Mouse (Mus musculus): ENCODE measurements at regions not wholly inside any gene's neighbourhood (a gene's known extent, or its start where the extent isn't known, plus 50 kb on each side); places are given as distances from the start of the nearest gene placed in this dataset.

- no peak for DNase-seq (ENCODE audit: low spot score in 2 of 2)
These were observed 167.5 kb upstream of the Fam83b start for GRCm38 (mm10) chr9:76734387-76734786.

GRCm38 (mm10) chr9:76733812-76734211 is 166.9 kb upstream of the Fam83b start:
- DNase-seq (ENCODE audit: low spot score in 2 of 2) = no peak

DNA sequence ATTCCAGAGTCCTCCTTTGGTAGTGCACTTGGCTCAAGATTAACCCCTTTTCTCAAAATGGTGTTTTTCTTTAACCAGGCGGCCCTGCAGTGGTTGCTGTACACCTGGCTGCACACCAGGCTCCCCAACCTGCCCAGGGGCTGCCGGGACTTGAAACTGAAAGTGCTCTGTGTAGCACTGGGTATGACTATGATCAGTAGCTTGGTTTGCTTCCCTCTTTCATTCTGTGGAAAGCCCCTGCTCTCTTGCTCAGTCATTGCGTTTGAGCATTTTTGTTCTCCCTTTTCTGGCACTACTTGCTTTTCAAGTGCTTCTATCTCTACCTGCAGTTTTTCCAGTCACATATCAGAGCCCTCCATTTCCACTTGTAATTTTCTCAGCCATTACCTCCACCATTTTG is 156.0 kb upstream of the Fam83b start:
- no peak for DNase-seq (ENCODE audit: low spot score in 2 of 2)

DNA sequence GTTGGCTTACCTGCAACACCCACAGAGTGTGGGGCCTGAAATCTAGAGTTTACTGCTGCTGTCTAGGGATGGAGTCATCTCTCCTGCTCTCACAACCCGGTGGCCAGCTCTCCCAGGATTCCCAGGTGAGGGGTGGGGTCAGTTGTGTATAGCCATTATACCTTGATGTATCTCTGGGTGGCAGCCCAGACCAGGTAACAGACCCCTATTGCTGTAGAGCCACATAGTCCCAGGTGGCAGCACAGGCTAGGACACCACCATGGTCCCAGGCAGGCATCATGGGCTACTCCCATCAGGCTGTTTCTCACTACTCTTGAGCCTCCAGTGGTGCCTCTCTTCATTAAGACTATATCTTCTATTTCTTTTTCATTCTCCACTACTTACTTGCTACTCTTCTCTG is 148.9 kb upstream of the Fam83b start:
- DNase-seq (ENCODE audit: low spot score in 2 of 2) = no peak

- no peak for DNase-seq (ENCODE audit: low spot score in 2 of 2)
These were observed 139.5 kb upstream of the Fam83b start for GRCm38 (mm10) chr9:76706451-76706850.

DNA sequence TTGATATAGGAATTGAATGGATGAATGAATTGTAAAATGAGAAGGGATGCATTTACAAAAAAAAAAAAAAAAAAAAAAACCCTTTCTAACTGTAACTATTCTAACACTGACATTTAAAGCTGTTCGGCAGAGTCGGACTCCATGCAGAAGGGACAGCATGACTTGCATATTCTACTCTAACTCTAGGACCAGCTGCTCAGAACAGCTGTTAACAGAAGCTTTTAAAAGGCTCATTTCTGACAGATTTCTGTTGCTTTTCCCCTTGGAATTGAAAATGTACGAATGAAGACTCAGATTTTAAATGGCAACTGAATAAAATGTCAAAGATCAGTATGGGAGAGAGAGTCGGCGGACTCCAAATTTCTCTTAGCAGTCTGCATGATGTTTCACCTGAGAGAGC is 138.9 kb upstream of the Fam83b start:
- no peak for DNase-seq (ENCODE audit: low spot score in 2 of 2)

GRCm38 (mm10) chr9:76695547-76695946 is 128.6 kb upstream of the Fam83b start:
- no peak for DNase-seq (ENCODE audit: low spot score in 2 of 2)

GRCm38 (mm10) chr9:76692976-76693375 is 126.1 kb upstream of the Fam83b start:
- DNase-seq (ENCODE audit: low spot score in 2 of 2) = no peak

DNA sequence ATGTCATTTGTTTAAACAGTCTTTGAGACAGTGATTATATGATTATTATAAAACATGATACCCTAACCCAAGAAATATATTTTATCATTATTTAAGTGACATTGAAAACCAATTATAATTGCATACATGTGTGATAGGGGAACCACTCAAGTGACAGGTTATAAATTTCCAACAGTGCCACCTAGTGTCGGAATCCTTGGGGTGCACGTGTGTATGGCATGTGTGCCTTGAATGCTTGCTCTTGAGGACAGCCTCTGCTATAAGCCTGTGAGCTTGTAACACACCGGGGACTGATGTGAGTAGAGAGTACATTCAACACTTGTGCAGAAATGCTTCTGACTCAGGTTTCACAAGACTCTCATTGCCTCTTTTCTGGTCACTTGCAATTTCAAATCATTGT is 93.9 kb upstream of the Fam83b start:
- peak; percentile 5 to 49 for DNase-seq (ENCODE audit: low spot score in 2 of 2)

DNA sequence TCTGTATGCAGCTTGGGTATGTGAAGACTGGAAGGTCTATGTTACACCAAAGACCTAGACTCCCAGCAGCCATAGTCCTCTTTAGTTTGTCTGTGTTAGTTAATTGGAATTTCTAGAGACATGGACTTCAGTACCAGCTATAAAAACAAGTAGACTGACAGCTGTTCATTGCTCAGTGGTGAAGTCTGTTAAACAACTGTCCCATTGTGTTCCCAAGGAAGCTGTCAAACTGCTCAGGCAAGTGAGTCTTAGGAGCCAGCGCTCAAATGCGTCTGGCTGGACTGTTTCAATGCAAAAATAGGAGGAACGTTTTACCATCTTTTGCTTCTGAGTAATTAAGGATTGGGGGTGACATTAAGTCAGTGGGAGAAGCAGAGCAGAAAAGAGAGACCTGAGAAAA is 92.9 kb upstream of the Fam83b start:
- DNase-seq (ENCODE audit: low spot score in 2 of 2) = no peak

- no peak for DNase-seq (ENCODE audit: low spot score in 2 of 2)
These were observed 86.4 kb upstream of the Fam83b start for GRCm38 (mm10) chr9:76653311-76653710.

- DNase-seq (ENCODE audit: low spot score in 2 of 2) = no peak
These were observed 82.6 kb upstream of the Fam83b start for GRCm38 (mm10) chr9:76649484-76649883.

- DNase-seq (ENCODE audit: low spot score in 2 of 2) = no peak
These were observed 79.5 kb upstream of the Fam83b start for GRCm38 (mm10) chr9:76646383-76646782.
